Mouse (Mus musculus): Measurements from ENCODE around the gene Trim13.
"Not testable (repeated sequence)": the region's sequence is repeated elsewhere in the genome, so short reads cannot be mapped to it uniquely, and the experiment has no call there.

Gene Trim13

GRCm38 (mm10) chr14:61597968-61598367, at the start of gene Trim13:
Trim13 (plus strand) TSS chr14:61598247.
- peak in 1 of 2 experiments; percentile 11 for DNase-seq

GRCm38 (mm10) chr14:61548614-61549013, 49.4 kb upstream of the Trim13 start:
- DNase-seq, result no peak

DNA sequence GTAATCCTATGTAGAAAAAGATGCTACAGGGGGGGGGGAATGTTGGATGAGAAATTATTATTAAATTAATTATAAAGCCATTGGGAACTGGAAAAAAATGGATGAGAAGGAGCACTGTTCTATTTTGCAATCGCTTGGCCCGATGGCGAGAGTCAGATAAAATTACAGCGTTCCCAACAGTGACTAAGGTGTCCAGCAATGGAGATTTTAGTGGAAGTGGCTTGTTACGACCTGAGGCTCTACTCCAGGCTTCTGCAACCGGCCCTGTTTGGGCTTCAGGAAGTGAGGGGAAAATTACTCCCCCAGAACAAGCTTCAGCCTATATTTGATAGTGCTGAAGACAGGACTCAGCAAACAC, 42.1 kb upstream of the Trim13 start:
- DNase-seq, result no peak

DNA sequence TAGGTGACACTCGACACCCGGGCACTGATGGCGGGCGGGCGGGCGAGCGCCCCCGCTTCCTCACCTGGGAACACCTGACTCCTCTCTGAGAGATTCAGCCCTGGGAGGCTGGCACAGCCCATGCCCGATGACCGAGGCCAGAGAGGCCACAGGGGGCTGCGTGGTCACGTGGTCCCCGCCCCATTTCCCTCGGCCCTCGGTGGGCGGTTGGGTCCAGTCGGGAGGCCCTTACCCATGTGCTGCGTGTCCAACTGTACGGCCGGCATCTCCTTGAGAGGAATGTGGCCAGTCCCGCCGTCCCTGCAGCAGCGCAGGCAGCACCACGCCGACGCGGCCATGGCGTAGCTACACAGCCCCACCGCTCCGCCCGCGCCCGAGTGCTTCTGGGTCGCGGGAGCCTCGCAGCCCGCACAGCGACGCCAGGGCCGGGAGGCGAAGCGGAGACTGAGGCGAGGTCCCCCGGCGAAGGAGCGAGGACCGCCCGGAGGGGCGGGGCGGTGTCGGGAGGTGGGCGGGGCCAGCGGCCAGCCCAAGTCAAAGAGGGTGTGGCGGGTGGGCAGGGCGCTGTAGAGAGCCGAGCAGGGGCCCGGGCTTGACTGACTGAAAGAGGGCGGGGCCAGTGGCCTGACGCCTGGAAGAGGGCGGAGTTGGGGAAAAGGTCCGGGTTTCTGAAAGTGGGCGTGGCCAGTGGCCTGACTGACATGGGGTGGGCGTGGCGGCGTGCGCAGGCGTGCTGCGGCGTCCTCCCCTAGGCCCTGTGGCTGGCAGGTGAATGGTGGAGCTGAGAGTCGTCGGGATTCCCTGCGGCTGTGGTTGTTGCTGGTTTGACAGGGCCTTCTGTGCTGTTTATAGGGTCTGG, 41.5 kb upstream of the Trim13 start, which contains the start of gene Spryd7:
Gene Spryd7 (minus strand): TSS at position 598 of the 859 bp plus-strand sequence.
- DNase-seq, result peak; percentile 97 to 99

- no peak for DNase-seq
Observed at GRCm38 (mm10) chr14:61558901-61559300, 39.1 kb upstream of the Trim13 start.

DNA sequence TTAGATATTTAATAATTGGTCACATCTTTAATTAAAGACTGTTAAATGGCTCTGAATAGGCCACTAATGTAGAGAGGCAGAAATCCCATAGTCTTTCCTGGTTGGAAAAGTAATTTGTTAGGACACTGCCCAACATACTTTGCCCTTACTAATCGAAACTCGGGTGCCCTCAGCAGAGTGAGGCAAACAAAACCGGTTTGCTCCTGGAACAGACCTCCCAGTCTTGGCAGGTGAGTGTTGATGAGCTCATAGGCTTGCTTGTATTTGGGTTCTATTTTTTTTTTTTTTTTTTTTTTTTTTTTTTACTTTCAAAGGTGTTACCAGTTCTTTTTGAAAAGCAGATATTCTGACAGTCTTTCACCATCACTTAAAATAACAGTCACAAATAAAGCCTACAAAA, 38.2 kb upstream of the Trim13 start:
- no peak for DNase-seq

GRCm38 (mm10) chr14:61566211-61566610, 31.8 kb upstream of the Trim13 start:
- DNase-seq, result not testable (repeated sequence)

DNA sequence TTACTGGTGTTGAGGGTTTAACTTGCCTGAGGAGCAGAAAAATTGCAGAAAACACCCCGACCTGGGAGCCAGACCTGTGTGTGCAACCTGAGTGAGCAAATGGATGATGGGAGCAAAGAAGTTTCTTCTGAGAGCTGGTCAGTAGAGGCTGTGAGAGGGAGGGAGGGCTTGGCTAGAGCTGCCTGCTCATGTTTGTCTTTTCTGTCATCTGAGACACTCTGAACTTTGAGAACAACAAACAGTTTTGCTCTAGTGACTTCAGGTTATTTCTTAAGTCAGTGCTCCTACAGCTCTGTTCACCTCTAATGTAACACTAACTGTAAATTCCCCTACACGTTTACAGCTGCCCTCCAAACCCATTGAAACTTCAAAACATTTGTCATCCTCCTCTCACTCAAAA, 28.7 kb upstream of the Trim13 start:
- DNase-seq, result no peak

- DNase-seq, result peak; percentile 84 to 94
Observed at GRCm38 (mm10) chr14:61571366-61571765, 26.7 kb upstream of the Trim13 start.

DNA sequence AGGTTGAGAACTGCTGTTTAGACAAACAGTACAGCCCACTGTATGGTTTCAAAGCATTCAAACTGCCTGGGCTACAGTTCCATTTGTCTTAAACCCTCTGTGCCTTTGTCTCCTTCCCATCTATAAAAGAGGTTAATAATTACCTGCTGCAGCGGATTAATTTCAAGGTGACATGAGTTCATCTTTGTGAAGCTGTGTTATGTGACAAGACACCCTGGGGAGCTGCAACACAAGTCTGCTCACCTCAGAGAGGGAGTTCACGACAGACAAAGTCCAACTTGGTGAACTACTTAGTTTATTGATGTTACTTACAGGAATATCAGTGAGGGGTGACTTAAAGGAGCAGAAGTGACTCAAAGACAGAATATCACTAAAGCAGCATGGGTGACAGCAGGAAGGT, 25.9 kb upstream of the Trim13 start:
- DNase-seq, result no peak

DNA sequence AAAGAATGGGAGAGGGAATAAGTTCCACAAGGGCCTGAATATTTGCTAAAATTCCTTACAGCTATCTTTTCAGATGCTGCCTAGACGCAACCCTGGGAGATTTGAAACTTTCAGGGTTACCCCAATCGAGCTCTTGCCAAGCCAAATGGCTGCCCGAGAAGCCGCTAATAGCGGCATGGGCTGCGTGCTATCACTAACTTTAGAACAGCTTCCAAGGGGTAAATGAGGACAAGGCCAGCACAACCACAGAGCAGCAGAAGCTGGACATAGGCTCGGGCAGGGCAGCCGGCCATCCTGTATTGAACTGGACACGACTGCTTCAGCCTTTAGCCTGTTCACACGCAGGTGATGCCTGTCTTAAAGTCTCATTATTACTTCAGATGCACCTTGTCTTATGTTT, 23.0 kb upstream of the Trim13 start:
- DNase-seq, result no peak

GRCm38 (mm10) chr14:61575941-61576340, 22.1 kb upstream of the Trim13 start:
- DNase-seq, result no peak

DNA sequence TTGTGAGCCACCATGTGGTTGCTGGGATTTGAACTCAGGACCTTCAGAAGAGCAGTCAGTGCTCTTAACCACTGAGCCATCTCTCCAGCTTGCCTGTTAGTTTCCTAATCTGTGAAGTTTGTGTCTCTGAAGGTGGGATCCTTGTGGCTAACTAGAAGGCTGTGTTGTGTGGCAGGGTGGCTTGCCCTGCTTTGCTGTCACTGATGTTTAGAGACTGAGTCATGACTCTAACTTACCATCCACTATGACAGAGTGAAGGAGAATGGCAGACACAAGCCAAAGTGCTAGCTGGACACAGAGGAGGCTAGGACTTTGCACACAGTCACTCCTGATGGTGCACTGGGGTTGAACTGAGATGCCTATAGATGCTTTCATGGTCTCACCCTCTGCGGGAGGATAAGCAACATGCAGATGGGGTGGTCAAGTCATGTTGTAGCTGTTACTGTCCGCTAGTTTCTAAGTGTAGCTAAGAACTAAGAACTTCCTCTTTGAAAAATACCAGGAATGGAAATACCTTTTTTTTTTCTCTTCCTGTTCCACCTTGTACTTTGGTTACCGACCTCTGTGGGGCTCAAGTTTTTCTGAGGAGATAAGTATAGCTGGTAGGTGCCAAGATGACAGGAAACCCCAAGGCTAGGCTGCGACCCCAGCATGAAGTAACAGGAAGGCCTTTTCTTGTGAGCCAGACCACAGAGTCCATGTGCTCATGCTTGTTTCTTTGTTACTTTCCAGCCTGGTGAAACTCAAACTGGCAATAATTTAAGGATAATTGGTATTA, 8.6 kb upstream of the Trim13 start:
- DNase-seq, result no peak

GRCm38 (mm10) chr14:61596719-61597426, 1.2 kb upstream of the Trim13 start:
- DNase-seq, result no peak

- peak; percentile 93 to 94 for DNase-seq
Observed at GRCm38 (mm10) chr14:61599057-61599806, 1.2 kb downstream of the Trim13 start.

- DNase-seq, result no peak
Observed at GRCm38 (mm10) chr14:61601348-61601747, 3.3 kb downstream of the Trim13 start.

GRCm38 (mm10) chr14:61603069-61603755, 5.2 kb downstream of the Trim13 start:
- DNase-seq, result no peak

- no peak for DNase-seq
Observed at GRCm38 (mm10) chr14:61604081-61604480, 6.0 kb downstream of the Trim13 start.

- not testable (repeated sequence) for DNase-seq
Observed at GRCm38 (mm10) chr14:61606088-61606487, 8.0 kb downstream of the Trim13 start.

DNA sequence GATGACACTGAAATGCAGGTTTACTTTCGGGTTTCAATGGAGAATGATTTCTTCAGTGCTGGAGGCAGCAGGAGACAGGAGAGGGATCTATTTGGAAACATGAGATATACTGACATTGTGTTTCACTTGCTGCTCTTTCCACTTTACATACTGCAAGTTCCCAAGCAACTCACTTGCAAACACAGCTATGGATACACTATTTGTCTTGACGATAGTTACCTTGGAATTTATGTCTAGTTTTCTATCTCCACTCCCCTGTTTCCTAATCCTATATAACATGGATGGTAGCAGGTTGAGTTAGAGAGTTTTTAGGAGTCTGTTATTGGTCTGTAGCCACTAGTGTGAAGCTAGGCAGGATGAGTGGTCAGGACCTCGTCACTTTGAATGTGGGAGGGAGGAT, 9.1 kb downstream of the Trim13 start, which contains the start of gene Kcnrg:
Gene Kcnrg (plus strand): TSS at position 301 of the 400 bp plus-strand sequence.
- no peak for DNase-seq

GRCm38 (mm10) chr14:61611766-61612165, 13.7 kb downstream of the Trim13 start:
- DNase-seq, result no peak

- no peak for DNase-seq
Observed at GRCm38 (mm10) chr14:61613319-61613718, 15.3 kb downstream of the Trim13 start.

Measured in cerebellum, postnatal 25 days (tissue).